Mouse (Mus musculus): ENCODE measurements around the gene Ank.

DNA sequence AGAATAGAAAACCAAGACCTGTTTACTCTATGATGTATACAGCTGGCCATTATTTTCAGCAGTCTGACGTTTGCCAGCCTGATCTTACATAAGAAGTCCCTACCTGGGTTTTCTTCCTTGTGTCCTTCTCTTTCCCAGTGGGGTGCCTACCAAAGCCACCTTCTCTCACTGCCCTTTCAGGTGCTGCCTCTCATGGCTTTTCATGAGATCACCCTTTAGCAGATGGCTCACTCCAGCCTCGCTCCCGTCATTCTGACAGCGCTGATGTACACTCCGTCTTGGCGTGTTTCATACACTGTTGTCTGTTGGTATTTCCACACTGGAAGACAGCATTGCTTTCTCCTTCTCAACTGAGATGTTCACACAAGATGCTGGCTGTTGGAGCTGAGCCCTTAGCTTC is 117.1 kb downstream of the Ank start:
- TF ChIP-seq CTCF (IDR thresholded peaks at IDR 0.05; ENCODE audit: low read depth) (no peak), EP300 (optimal IDR thresholded peaks at IDR 0.05) (no peak)
